Mouse (Mus musculus) spleen, postnatal 14 days (tissue): ENCODE results near the gene 1190007I07Rik.
A peak's percentile ranks its signal among the peaks of the same experiment; 100 is the strongest.
"Not testable (repeated sequence)": the region's sequence is repeated elsewhere in the genome, so short reads cannot be mapped to it uniquely, and the experiment has no call there.

ENCODE experiments used
- DNase-seq, 2 experiments: peaks; one replicate each; pipeline ENCODE4 v3.0.0; 2021 to 2022; ENCODE audit warnings: low spot score in 2 of 2

1190007I07Rik gene

DNA sequence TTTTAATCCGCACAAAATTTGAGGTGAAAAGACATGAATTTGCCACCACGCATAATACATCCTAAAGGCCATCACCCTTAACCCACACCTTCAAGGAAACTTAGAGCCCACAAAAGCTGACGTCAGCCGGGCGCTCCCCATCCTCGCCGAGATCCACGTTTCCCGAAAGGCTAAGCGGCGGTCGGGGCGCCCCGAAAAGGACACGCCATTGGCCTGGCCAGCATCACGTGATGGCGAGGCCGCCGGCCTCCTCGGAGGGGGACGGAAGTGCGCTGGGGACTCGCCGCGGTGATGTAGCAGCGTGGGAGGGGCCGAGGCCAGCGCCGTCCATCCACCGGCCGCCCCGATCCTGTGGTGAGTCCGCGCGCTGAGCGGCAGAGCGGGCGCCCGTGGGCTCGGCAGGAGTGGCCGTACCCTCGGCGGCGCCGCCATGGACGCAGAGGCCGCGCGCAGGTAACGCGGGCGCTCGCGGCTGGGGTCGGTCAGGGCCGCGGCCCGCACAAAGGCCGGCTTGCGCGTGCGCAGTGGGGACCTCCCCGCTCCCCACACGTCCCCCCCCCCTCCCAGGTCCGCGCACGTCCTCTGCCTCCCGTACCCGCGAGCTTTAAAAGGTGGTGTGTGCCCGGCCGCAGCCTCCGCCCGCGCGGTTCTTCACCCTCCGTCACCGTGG lies 6.7 kb upstream of the 1190007I07Rik start, which contains the start of gene Tdg:
Gene Tdg (plus strand): TSS at position 243 of the 670 bp plus-strand sequence.
- peak; percentile 79 to 84 for DNase-seq

DNA sequence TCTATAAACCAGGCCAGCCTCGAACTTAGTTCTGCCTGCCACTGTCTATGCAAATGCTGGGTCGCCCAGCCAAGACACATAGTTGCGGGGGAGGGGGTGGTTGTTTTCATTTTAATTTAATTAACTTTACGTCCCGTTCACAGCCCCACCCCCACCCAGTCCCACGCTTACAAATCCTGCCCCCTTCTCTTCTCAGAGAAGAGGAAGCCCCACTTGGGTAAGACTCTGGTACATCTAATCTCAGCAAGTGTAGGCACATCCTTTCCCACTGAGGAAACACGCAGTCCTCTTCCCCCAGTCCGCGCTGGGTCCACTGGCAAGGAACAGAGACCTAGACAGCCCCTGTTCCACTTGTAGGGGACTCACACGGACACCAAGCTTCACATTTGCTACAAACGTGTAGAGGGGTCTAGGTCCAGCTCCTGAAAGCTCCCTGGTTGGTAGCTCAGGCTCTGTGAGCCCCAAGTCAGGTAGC lies 6.1 kb upstream of the 1190007I07Rik start:
- peak in 1 of 2 experiments; percentile 23 for DNase-seq

DNA sequence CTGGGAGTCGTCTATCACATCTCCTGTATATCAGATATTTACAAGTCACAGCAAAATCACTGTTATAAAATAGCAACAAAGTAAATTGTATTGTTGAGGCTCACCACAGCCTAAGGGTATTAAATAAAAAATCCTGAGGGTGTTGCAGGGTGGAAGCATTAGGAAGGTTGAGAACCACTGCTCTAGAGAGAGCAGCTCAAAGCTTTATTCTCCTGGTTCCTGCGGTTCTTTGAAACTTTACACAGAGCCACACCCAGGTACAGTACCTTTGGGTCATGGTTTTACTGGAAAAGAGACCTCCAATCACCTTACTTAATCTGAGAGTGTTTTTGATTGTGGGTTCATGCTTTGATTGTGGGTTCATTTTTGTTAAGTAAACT lies 515 bp upstream of the 1190007I07Rik start:
- DNase-seq: not testable (repeated sequence)

DNA sequence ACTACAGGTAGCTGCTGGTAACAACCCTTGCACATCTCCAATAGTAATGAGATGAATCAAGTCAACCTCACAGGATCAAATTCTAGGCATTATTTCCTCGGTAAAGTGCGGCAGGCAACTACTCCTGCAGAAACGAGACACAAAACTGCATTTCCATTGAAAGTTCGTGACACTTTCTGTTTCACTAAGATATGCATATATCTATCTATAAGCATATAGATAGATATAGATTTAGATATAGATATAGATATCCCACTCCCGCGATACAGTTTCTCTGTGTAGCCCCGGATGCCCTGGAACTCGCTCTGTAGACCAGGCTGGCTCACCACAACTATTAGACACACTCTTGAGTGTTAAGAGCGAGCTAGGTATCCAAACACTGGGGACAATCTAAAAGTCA lies 793 bp downstream of the 1190007I07Rik start:
- DNase-seq: no peak

DNA sequence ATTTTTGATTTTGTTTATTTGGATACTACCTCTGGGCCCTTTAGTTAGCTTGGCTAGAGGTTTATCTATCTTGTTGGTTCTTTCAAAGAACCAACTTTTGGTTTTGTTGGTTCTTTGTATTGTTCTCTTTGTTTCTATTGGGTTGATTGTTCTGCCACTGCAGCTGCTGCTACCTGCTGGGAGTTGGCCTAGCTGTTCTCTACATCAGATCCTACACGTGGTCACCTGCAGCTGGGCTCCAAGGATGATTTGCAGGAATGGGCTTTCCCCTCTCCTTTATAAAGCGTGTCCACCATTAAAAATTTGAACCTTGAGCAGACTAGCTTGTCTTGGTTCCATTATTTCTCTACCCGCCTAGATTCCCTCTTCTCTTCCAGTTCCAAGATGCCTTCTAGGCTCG lies 28.6 kb downstream of the 1190007I07Rik start:
- not testable (repeated sequence) for DNase-seq

DNA sequence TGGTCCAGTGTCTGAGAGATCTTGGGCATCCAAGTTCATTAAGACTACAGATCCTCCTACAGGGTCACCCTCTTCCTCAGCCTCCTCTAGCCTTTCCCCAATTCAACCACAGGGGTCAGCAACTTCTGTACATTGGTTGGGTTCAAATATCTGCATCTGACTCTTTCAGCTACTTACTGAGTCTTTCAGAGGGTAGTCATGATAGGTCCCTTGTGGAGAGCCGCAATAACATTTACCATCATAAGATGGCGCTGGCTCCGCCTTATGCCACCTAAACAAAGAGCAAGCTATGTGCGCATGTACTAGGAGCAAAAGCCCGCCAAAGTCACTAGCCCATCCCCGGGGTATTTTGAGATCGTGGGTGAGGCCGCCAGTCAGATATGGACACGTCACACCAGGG lies 33.4 kb downstream of the 1190007I07Rik start:
- not testable (repeated sequence) for DNase-seq

DNA sequence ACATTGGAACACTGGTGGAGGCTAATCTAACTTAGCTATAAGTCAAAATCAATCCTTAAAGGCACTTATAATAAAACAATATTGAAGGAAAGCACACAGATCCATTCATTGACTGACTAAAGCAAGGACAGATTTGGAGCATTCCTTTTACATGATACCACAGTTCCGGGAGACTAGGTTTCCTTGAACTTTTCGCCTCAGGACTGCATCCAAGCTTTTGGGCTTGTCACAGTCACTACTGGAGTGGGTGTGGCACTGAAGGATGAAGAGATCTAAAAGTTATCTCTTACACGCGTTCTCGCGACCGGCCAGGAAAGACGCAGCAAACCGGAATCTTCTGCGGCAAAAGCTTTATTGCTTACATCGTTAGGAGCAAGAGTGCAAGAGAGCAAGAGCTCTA lies 51.9 kb downstream of the 1190007I07Rik start:
- DNase-seq: not testable (repeated sequence)
